Mouse (Mus musculus) embryonic facial prominence, embryonic 10.5 days (tissue): ENCODE results near the gene Rrh. TPM values are rescaled to one million over a fixed set of nuclear protein-coding genes. Genes with fewer than 3 reads are reported as not detected.
A peak's percentile ranks its signal among the peaks of the same experiment; 100 is the strongest.

Experiments
- DNase-seq: peaks from one replicate; pipeline ENCODE4 v3.0.0-alpha.2; 2017; ENCODE audit warnings: low spot score
- H3K27ac ChIP-seq: fragments of 300-500 bp; sonication (generic); replicated peaks from 2 replicates; pipeline ENCODE4 v1.5.1; 2016; ENCODE audit warnings: mild to moderate bottlenecking
- H3K27me3 ChIP-seq: fragments of 300-500 bp; sonication (generic); replicated peaks from 2 replicates; pipeline ENCODE4 v1.6.1; 2016; ENCODE audit warnings: low read depth, mild to moderate bottlenecking; ENCODE audit not compliant: poor library complexity, severe bottlenecking
- H3K36me3 ChIP-seq: fragments of 300-500 bp; sonication (generic); replicated peaks from 2 replicates; pipeline ENCODE4 v1.6.1; 2016; ENCODE audit warnings: mild to moderate bottlenecking, moderate library complexity
- H3K4me1 ChIP-seq: fragments of 300-500 bp; sonication (generic); 2 replicates; pipeline ENCODE4 v1.6.1; 2016
- H3K4me3 ChIP-seq: fragments of 300-500 bp; sonication (generic); 2 replicates; pipeline ENCODE4 v1.5.1; 2016; ENCODE audit warnings: mild to moderate bottlenecking, moderate library complexity
- H3K9me3 ChIP-seq: fragments of 300-500 bp; sonication (generic); 2 replicates; pipeline ENCODE4 v1.6.1; 2016; ENCODE audit warnings: mild to moderate bottlenecking
- WGBS: fragments of 180-500 bp; shearing (Covaris S2); methylation state at CpG from one replicate; pipeline ENCODE4 v1.1.7; 2016; 5-methylcytosine and 5-hydroxymethylcytosine counted together
- polyA plus RNA-seq: library from polyadenylated mRNA; unstranded; fragments of >200 nt; fragmentation: Nextera tagmentation; extraction: Ambion mirVana; gene quantifications from 2 replicates; pipeline ENCODE4 v1.2.1, GENCODE M21; 2016

The Rrh gene
- 0.27 and 0.43 TPM in 2 replicates for polyA plus RNA-seq

DNA sequence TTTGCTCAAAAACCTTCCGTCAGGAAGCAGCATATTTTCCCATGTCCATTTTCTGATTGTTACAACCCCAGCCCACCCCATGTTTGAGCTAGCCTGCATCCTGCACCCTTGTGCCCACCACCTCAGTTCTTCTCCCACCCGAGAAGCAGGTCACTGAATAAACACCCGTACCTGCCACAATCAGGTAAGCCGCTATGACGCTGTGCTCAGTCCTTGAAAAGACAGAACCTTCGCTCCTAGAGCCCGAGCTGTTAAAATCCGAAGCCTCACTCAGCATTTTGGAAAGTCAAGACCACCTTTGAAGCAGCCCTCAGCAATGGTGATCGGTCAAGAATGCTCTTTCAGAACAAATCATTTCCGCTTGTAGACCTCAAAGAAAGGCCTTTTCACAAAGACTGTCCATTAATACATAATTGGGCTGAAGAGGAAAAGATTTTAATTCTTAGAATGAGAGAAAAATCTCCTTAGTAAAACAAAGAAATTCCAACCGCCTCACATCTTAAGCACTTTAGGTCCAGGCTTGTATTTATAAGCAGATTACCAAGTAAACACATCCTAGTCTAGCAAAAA lies at the start of gene Rrh:
Rrh (minus strand) TSS at position 382 of the 570 bp plus-strand sequence.
- H3K27me3 ChIP-seq: no peaks in the 10 kb centered on the region
- 72% methylated on average over 11 of the region's 11 CpGs for WGBS
- no peak within 1 kb of the TSS for H3K4me3 ChIP-seq
- H3K36me3 ChIP-seq: peaks cover 56% of the 10 kb centered on the region
- H3K9me3 ChIP-seq: no peaks in the 10 kb centered on the region
- H3K4me1 ChIP-seq: peaks cover 3% of the 10 kb centered on the region; the same call in 1 of the 2 replicates
- no peak for DNase-seq
- no peak within 1 kb of the TSS for H3K27ac ChIP-seq

- Histone ChIP-seq H3K36me3 (no peaks in the 10 kb centered on the region), H3K4me3 (no peak overlapping the region), H3K27me3 (no peaks in the 10 kb centered on the region), H3K27ac (no peak overlapping the region), H3K4me1 (no peaks in the 10 kb centered on the region), H3K9me3 (no peaks in the 10 kb centered on the region)
- DNase-seq: peak; percentile 43
- WGBS: 53% methylated on average over 14 of the region's 14 CpGs
These were observed 41.3 kb upstream of the Rrh start for GRCm38 (mm10) chr3:129863698-129864097.

- 68% methylated on average over 2 of the region's 2 CpGs for WGBS
- no peaks in the 10 kb centered on the region for H3K4me1 ChIP-seq
- H3K36me3 ChIP-seq: no peaks in the 10 kb centered on the region
- H3K27ac ChIP-seq: no peak overlapping the region
- H3K4me3 ChIP-seq: no peak overlapping the region
- peaks cover 5% of the 10 kb centered on the region for H3K9me3 ChIP-seq
- no peaks in the 10 kb centered on the region for H3K27me3 ChIP-seq
- DNase-seq: no peak
These were observed 40.2 kb upstream of the Rrh start for GRCm38 (mm10) chr3:129862592-129862991.

DNA sequence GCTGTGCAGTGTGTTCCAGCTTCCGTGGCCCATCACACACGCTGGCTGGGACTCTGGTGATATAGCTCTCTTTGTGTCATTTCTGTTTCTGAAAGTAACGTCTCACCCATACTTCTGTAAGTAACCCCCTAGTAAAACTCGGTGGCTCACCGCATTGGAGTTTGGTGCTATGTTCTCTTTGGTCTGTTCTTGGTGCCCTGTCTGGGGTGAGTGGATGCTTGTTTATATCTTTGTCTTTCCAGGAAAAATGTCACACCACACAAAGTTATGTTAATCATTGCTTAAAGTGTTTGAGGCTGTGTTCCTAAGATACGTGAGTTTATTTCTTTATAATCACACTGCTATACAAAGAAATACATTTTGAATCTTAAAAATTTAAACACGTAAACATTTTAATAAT lies 24.5 kb upstream of the Rrh start:
- H3K27ac ChIP-seq: no peak overlapping the region
- WGBS: 88% methylated on average over 7 of the region's 7 CpGs
- H3K9me3 ChIP-seq: no peaks in the 10 kb centered on the region
- no peaks in the 10 kb centered on the region for H3K27me3 ChIP-seq
- DNase-seq: no peak
- H3K36me3 ChIP-seq: no peaks in the 10 kb centered on the region
- H3K4me3 ChIP-seq: no peak overlapping the region
- H3K4me1 ChIP-seq: no peaks in the 10 kb centered on the region

GRCm38 (mm10) chr3:129845868-129846267 lies 23.5 kb upstream of the Rrh start:
- Histone ChIP-seq H3K9me3 (no peaks in the 10 kb centered on the region), H3K4me3 (no peak overlapping the region), H3K27me3 (no peaks in the 10 kb centered on the region), H3K4me1 (no peaks in the 10 kb centered on the region), H3K27ac (no peak overlapping the region), H3K36me3 (no peaks in the 10 kb centered on the region)
- WGBS: 83% methylated on average over 2 of the region's 2 CpGs
- no peak for DNase-seq

DNA sequence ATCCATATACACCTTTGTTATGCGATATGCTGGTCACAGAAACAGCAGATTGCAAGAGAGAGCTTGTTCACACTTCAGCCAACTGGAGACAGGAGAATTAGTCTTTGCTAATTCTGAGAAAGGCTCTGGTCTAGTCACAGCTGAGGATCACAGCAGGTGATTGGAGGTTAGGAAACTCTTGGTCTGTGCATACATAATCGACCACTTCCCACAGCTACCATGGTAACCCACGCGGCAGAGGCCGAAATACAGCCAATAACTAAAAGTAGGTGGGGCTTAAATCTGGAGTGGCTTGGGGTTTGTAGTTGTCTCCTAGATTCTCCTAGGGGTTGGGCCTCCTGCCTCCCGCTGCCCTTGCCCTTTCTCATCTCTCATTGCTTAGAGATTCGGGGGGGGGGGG lies 15.6 kb upstream of the Rrh start:
- Histone ChIP-seq H3K36me3 (no peaks in the 10 kb centered on the region), H3K27me3 (no peaks in the 10 kb centered on the region), H3K9me3 (no peaks in the 10 kb centered on the region), H3K4me1 (0 out of 2 replicates have a peak, but pooled peaks cover 5% of the 10 kb centered on the region), H3K4me3 (no peak overlapping the region), H3K27ac (no peak overlapping the region)
- DNase-seq: no peak
- 52% methylated on average over 7 of the region's 7 CpGs for WGBS

- Histone ChIP-seq H3K36me3 (no peaks in the 10 kb centered on the region), H3K4me1 (0 out of 2 replicates have a peak, but pooled peaks cover 5% of the 10 kb centered on the region), H3K4me3 (no peak overlapping the region), H3K27ac (no peak overlapping the region), H3K9me3 (no peaks in the 10 kb centered on the region), H3K27me3 (no peaks in the 10 kb centered on the region)
- no peak for DNase-seq
- 92% methylated on average over 6 of the region's 6 CpGs for WGBS
These were observed 14.6 kb upstream of the Rrh start for GRCm38 (mm10) chr3:129836965-129837364.

- no peak overlapping the region; the same call in 1 of the 2 replicates for H3K4me3 ChIP-seq
- DNase-seq: peak; percentile 54
These were observed 13.8 kb upstream of the Rrh start for GRCm38 (mm10) chr3:129836051-129836697.

GRCm38 (mm10) chr3:129835388-129835934 lies 13.1 kb upstream of the Rrh start, which contains the start of gene Cfi:
Gene Cfi (plus strand): TSS chr3:129835884.
- Histone ChIP-seq H3K9me3 (no peaks in the 10 kb centered on the region), H3K36me3 (no peaks in the 10 kb centered on the region), H3K27me3 (no peaks in the 10 kb centered on the region), H3K4me3 (no peak within 1 kb of the TSS; the same call in 1 of the 2 replicates), H3K27ac (no peak within 1 kb of the TSS), H3K4me1 (peaks cover 5% of the 10 kb centered on the region; the same call in 1 of the 2 replicates)
- WGBS: 72% methylated on average over 6 of the region's 6 CpGs
- DNase-seq: no peak

More at GRCm38 (mm10) chr3:129836051-129836697, 13.8 kb upstream of the Rrh start:
- WGBS: 18% methylated on average over 11 of the region's 11 CpGs
- Histone ChIP-seq H3K4me1 (0 out of 2 replicates have a peak, but pooled peaks cover 5% of the 10 kb centered on the region), H3K9me3 (no peaks in the 10 kb centered on the region), H3K27ac (no peak overlapping the region), H3K36me3 (no peaks in the 10 kb centered on the region), H3K27me3 (no peaks in the 10 kb centered on the region)

GRCm38 (mm10) chr3:129831035-129831568 lies 8.7 kb upstream of the Rrh start, which contains the start of gene Gar1:
Gene Gar1 (minus strand): TSS chr3:129831396.
- H3K4me1 ChIP-seq: peaks cover 15% of the 10 kb centered on the region
- no peaks in the 10 kb centered on the region for H3K27me3 ChIP-seq
- H3K36me3 ChIP-seq: peaks cover 34% of the 10 kb centered on the region
- WGBS: under 1% methylated on average over 60 of the region's 60 CpGs
- no peaks in the 10 kb centered on the region for H3K9me3 ChIP-seq
- peak within 1 kb of the TSS; percentile 91 for H3K4me3 ChIP-seq
- H3K27ac ChIP-seq: peak within 1 kb of the TSS; percentile 96
- DNase-seq: peak; percentile 95

DNA sequence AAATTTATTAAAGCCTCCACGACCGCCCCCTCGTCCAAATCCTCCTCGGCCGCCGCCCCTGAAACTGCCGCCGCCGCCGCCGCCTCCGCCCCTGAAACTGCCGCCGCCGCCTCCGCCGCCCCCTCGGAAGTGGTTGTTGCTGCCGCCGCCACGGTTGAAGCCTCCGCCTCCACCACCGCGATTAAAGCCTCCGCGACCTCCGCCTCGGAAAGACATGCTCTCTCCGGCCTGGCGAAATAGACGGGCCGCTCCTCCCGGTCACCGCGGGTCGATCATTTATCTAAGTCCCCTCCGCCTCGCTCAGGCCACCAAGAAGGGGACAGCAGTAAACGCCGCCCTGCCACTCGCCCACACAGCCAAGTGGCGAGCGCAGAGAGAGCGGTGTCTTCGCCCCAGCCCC lies 8.2 kb upstream of the Rrh start:
- Histone ChIP-seq H3K36me3 (peaks cover 39% of the 10 kb centered on the region), H3K9me3 (no peaks in the 10 kb centered on the region), H3K4me1 (peaks cover 12% of the 10 kb centered on the region), H3K27ac (peak overlapping the region; percentile 96), H3K27me3 (no peaks in the 10 kb centered on the region), H3K4me3 (peak overlapping the region; percentile 91)
- DNase-seq: no peak
- under 1% methylated on average over 45 of the region's 45 CpGs for WGBS

GRCm38 (mm10) chr3:129827691-129828090 lies 5.3 kb upstream of the Rrh start:
- Histone ChIP-seq H3K9me3 (no peaks in the 10 kb centered on the region), H3K27me3 (no peaks in the 10 kb centered on the region), H3K27ac (no peak overlapping the region), H3K4me1 (peaks cover 12% of the 10 kb centered on the region), H3K4me3 (no peak overlapping the region), H3K36me3 (peaks cover 68% of the 10 kb centered on the region)
- WGBS: 94% methylated on average over 5 of the region's 5 CpGs
- DNase-seq: no peak
